Mouse (Mus musculus) gastrocnemius, postnatal 10 days (tissue): ENCODE results near the gene Olfr732. TPM values are rescaled to one million over a fixed set of nuclear protein-coding genes. Genes with fewer than 3 reads are reported as not detected.

Experiments
- DNase-seq: peaks from one replicate; pipeline ENCODE4 v3.0.0; 2021; ENCODE audit warnings: mixed read lengths
- long read RNA-seq, 2 experiments: library from polyadenylated mRNA; stranded (forward); transcript quantifications; one replicate each; pipeline ENCODE4 v2.0.0; 2021
- total RNA-seq, 2 experiments: library from RNA; stranded (reverse); gene quantifications; 2 replicates each; pipeline ENCODE4 v1.2.3; 2021

Gene Olfr732
- not detected for total RNA-seq
- long read RNA-seq, experiment 1: 0 reads
- long read RNA-seq, experiment 2: 0 reads

DNA sequence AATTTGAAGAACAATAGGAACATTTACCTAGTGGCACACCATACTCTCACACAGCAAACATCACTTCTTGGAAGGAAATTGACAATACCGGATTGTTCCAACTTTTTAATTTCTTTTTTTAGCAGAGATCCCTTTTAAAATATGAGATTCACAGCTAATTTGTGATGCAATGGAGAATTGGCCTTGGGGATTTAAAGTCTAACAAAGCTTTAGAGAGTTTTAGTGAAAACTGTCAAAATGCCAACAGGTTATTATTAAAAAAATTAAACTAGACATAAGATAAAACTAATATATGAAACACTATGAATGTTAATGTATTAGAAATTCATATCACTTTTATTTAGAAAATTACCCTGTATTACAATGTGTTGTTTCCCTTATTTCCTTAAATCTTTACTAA, at the start of gene Olfr732:
Olfr732 (minus strand) TSS at position 101 of the 400 bp plus-strand sequence.
- no peak for DNase-seq

DNA sequence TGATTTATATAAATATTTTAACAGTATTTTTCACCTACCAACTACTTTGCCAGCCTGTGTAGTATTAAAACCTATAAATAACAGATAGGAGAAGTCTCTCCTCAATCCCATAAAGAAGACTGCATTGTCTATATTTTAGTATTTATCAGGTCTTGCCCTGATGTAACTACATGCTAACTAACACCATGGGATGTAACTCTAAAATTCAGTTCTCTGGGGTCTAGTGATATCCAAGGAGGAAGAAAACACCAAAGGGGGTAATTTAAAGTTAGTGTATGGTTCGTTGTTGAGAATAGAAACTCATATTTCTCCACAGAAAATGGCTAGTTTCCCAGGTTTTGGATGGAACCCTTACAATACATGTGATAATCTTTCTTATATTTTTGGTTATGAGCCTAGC, 42.7 kb upstream of the Olfr732 start, which contains the start of gene Olfr734:
Olfr734 (minus strand) TSS at position 101 of the 400 bp plus-strand sequence.
- DNase-seq: no peak

DNA sequence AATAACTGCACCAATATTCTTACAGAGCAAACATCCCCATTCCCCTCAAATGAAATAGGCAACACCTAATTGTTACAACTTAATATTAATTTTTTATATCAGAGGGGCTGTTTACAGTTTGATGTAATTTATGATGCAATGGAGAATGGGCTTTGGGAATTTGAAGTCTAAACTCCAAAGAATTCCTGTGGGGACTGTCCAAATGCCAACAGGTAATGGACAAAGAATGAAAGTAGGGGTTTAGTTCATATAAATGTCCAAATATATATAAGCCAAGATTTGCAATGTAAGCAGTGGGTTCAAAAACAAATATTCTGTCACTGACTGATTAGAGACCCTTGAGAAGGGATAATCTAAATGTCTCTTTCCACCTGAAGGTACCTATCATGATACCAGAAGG, 17.4 kb upstream of the Olfr732 start, which contains the start of gene Olfr733:
Olfr733 (minus strand) TSS at position 101 of the 400 bp plus-strand sequence.
- no peak for DNase-seq

DNA sequence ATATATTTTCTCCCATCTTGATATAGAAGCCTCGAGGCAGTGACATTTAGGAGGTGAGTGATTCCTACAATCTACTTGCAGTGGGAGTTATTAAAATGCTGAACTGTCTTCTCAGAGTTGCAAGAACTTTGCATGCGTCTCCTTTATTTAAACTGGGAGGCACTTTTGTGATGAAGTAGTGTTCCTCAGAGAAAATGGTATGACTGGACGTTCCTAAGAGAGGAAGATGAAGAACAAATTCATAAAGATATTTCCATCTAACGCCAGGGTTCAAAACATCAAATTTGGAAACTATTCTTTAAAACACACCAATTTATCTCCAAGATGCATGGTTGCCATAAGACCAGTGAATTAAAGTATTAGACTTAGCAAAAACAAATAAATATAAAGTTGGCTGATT, 42.2 kb downstream of the Olfr732 start, which contains the start of gene Olfr731:
Olfr731 (minus strand) TSS at position 101 of the 400 bp plus-strand sequence.
- DNase-seq: no peak

Other genes starting within 250 kb of the Olfr732 start
- gene Olfr725, start 243.8 kb downstream of the Olfr732 start, total RNA-seq: not detected
- gene Olfr726, start 193.3 kb downstream of the Olfr732 start, total RNA-seq: not detected
- gene Olfr727, start 161.0 kb downstream of the Olfr732 start, total RNA-seq: not detected
- not detected for gene Olfr728, start 141.5 kb downstream of the Olfr732 start, total RNA-seq
- gene Olfr729, start 131.3 kb downstream of the Olfr732 start, total RNA-seq: not detected
- not detected for gene Olfr730, start 96.0 kb downstream of the Olfr732 start, total RNA-seq
- not detected for gene Olfr731, start 42.3 kb downstream of the Olfr732 start, total RNA-seq
- gene Olfr733, start 17.3 kb upstream of the Olfr732 start, total RNA-seq: not detected
- not detected for gene Olfr734, start 42.6 kb upstream of the Olfr732 start, total RNA-seq
- gene Olfr735, start 64.7 kb upstream of the Olfr732 start, total RNA-seq: not detected
- not detected for gene Tlr11, start 73.7 kb upstream of the Olfr732 start, total RNA-seq
- not detected for gene Olfr736, start 97.0 kb upstream of the Olfr732 start, total RNA-seq
- gene Olfr738, start 123.4 kb upstream of the Olfr732 start, total RNA-seq: not detected
- gene Olfr739, start 134.4 kb upstream of the Olfr732 start, total RNA-seq: not detected
- not detected for gene Olfr740, start 161.3 kb upstream of the Olfr732 start, total RNA-seq
- not detected for gene Olfr741, start 188.5 kb upstream of the Olfr732 start, total RNA-seq
- gene Olfr742, start 219.4 kb upstream of the Olfr732 start, total RNA-seq: not detected
- not detected for gene Olfr743, start 237.6 kb upstream of the Olfr732 start, total RNA-seq